Mouse (Mus musculus): ENCODE results near the gene Lrrc4. TPM values are rescaled to one million over a fixed set of nuclear protein-coding genes. Genes with fewer than 3 reads are reported as not detected.

The Lrrc4 gene
- polyA plus RNA-seq, 1 experiment, result 0.11 TPM

DNA sequence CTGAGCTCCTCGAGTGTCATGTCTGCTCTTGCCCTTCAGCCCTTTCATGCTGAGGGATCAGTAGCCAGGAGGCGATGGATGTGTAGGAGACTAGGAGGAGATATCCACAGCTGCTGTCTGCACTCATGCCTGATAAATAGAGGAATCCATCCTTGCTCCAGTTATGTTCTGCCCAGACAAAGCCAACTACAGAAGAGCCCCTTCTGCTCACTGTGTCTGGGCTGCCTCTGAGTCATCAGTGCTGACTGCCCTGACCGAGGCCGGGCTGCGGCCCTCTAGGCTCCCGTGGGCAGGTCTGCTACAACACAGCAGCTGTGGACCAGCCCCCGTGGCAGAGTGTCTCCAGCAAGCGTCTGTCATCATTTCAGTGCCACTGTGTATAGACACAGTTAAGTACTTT, 30.8 kb upstream of the Lrrc4 start:
- H3K4me3 ChIP-seq (ENCODE audit: low read depth, low read length), result no peak overlapping the region
- no peak overlapping the region for H3K27ac ChIP-seq (ENCODE audit: insufficient read depth, low read depth, low read length)
- WGBS, result 76% methylated on average over 8 of the region's 8 CpGs
- no peaks in the 10 kb centered on the region for H3K27me3 ChIP-seq (ENCODE audit: control insufficient read depth, insufficient read depth, low read length)
- H3K36me3 ChIP-seq (ENCODE audit: control insufficient read depth, insufficient read depth, low read length), result no peaks in the 10 kb centered on the region
- H3K4me1 ChIP-seq (ENCODE audit: control insufficient read depth, insufficient read depth, insufficient read length, low read length), result peaks cover 13% of the 10 kb centered on the region; the same call in 1 of the 2 replicates
- no peak for TF ChIP-seq CTCF (IDR thresholded peaks at IDR 0.05; ENCODE audit: extremely low read depth, insufficient read length, insufficient replicate concordance, low read depth, low read length)
- no peak for TF ChIP-seq POLR2A (IDR thresholded peaks at IDR 0.05; ENCODE audit: low read depth, low read length)

DNA sequence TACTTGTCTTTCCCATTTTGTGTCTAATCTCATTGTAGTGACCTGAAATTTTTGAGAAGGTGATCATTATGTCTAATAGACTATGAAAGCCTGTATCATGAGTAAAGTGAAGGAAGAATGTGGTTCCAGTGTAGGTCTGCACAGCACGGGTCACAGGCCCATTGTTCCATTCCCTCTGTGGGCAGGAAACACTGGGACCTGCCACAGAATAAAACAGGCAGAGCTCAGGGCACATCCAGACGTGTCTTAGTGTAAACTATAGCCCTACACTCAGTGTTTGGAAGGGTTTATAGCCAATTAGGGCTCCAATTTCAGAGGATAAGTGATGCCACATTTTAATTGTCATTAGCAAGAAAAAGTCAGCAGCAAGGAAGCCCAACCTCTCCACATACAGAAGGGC, 29.4 kb upstream of the Lrrc4 start:
- H3K4me1 ChIP-seq (ENCODE audit: control insufficient read depth, insufficient read depth, insufficient read length, low read length), result peaks cover 2% of the 10 kb centered on the region; the same call in 1 of the 2 replicates
- no peak for TF ChIP-seq CTCF (IDR thresholded peaks at IDR 0.05; ENCODE audit: extremely low read depth, insufficient read length, insufficient replicate concordance, low read depth, low read length)
- TF ChIP-seq POLR2A (IDR thresholded peaks at IDR 0.05; ENCODE audit: low read depth, low read length), result no peak
- H3K27ac ChIP-seq (ENCODE audit: insufficient read depth, low read depth, low read length), result no peak overlapping the region
- no peaks in the 10 kb centered on the region for H3K36me3 ChIP-seq (ENCODE audit: control insufficient read depth, insufficient read depth, low read length)
- H3K27me3 ChIP-seq (ENCODE audit: control insufficient read depth, insufficient read depth, low read length), result no peaks in the 10 kb centered on the region
- H3K4me3 ChIP-seq (ENCODE audit: low read depth, low read length), result no peak overlapping the region
- WGBS, result 80% methylated on average over 2 of the region's 2 CpGs

DNA sequence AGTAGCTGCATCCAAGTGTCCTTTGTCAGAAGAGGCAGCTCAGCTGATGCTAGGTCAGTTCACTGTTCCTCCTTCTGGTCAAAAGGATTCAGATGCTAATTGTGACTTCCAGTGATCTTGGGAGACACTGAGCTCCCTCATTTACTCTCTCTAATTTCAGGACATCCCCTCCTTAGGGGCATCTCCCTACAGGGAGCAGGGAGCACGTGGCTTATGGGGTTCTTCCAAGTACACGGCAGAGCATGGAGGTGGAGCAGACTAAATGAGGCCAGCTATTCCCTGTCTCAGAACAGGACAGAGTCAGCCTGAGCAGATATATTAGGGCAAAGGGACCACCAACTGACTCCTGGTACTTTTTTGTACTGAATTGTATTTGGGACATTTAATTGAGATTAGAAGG, 28.9 kb upstream of the Lrrc4 start:
- Histone ChIP-seq H3K27me3 (ENCODE audit: control insufficient read depth, insufficient read depth, low read length) (no peaks in the 10 kb centered on the region), H3K4me3 (ENCODE audit: low read depth, low read length) (no peak overlapping the region), H3K36me3 (ENCODE audit: control insufficient read depth, insufficient read depth, low read length) (no peaks in the 10 kb centered on the region), H3K4me1 (ENCODE audit: control insufficient read depth, insufficient read depth, insufficient read length, low read length) (peaks cover 1% of the 10 kb centered on the region), H3K27ac (ENCODE audit: insufficient read depth, low read depth, low read length) (no peak overlapping the region)
- TF ChIP-seq CTCF (IDR thresholded peaks at IDR 0.05; ENCODE audit: extremely low read depth, insufficient read length, insufficient replicate concordance, low read depth, low read length), result no peak
- no peak for TF ChIP-seq POLR2A (IDR thresholded peaks at IDR 0.05; ENCODE audit: low read depth, low read length)
- WGBS, result 88% methylated on average over 2 of the region's 2 CpGs

DNA sequence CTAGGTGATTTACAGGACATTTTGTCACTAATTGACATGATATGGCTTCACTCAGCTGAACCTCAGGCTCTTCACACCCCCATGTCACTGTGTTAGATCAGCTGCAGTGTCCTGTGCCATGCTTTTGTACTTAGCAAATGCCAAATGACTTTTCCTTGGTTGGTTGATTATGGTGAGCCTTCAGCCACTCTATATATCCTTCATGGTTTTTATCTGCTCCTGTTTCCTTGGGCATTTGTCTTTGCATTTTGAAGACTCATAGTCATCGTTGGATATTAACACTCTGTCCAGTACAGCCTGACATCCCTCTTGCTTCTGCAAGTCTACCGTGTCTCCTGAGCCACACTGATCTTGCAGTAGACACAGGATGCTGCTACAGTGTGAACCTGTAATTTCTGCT, 27.5 kb upstream of the Lrrc4 start:
- 88% methylated on average over 2 of the region's 2 CpGs for WGBS
- H3K4me3 ChIP-seq (ENCODE audit: low read depth, low read length), result no peak overlapping the region
- no peaks in the 10 kb centered on the region for H3K27me3 ChIP-seq (ENCODE audit: control insufficient read depth, insufficient read depth, low read length)
- TF ChIP-seq POLR2A (IDR thresholded peaks at IDR 0.05; ENCODE audit: low read depth, low read length) (no peak), CTCF (IDR thresholded peaks at IDR 0.05; ENCODE audit: extremely low read depth, insufficient read length, insufficient replicate concordance, low read depth, low read length) (no peak)
- H3K36me3 ChIP-seq (ENCODE audit: control insufficient read depth, insufficient read depth, low read length), result no peaks in the 10 kb centered on the region
- H3K4me1 ChIP-seq (ENCODE audit: control insufficient read depth, insufficient read depth, insufficient read length, low read length), result peaks cover 4% of the 10 kb centered on the region
- no peak overlapping the region for H3K27ac ChIP-seq (ENCODE audit: insufficient read depth, low read depth, low read length)

DNA sequence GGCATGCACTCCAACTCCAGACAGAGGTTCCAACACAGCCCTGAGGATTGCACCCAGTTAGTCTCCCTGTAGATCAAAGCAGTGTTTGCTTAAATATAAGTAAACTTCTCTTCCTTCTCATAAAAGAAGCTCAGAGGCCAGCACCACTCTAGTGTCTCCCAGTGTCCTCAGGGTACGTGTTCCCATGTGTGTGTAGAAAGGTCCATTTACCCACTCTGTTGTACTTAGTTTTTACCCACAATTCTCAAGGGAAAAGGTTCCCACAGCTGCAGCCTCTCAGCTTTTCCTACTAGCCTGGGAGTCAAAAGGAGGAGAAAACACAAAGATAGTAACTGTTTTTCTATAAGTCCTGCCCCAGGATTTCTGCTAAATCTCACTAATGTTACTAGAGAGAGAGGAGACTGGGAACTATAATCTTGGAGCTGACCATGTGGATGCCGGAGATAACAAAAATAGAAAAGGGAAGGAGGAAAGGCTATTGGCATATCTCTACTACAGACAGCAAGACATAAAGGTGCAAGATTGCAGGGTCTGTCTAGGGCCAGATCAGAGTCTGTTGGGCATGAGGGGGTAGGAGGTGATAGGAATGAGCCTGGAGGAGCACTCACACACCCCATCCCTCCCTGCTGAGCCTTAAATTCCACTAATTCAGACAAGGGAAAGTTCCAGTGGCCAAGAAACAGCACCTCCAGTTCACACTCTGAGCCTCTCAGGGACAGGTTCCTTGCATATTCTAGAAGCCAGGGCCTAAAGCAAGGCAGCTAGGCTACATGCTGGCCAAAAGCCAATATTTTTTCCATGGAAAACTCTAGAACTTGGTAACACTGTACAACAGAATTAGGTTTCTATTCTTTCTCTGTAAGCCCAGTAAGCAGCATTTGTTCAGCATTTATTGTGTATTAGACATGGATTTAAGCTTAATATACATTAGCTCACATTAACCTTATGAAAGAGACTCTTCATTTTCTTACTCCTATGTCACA, 25.9 kb upstream of the Lrrc4 start:
- H3K27me3 ChIP-seq (ENCODE audit: control insufficient read depth, insufficient read depth, low read length), result no peaks in the 10 kb centered on the region
- peaks cover 4% of the 10 kb centered on the region for H3K4me1 ChIP-seq (ENCODE audit: control insufficient read depth, insufficient read depth, insufficient read length, low read length)
- no peak overlapping the region for H3K4me3 ChIP-seq (ENCODE audit: low read depth, low read length)
- 73% methylated on average over 2 of the region's 2 CpGs for WGBS
- TF ChIP-seq CTCF (IDR thresholded peaks at IDR 0.05; ENCODE audit: extremely low read depth, insufficient read length, insufficient replicate concordance, low read depth, low read length) (no peak), POLR2A (IDR thresholded peaks at IDR 0.05; ENCODE audit: low read depth, low read length) (no peak)
- H3K27ac ChIP-seq (ENCODE audit: insufficient read depth, low read depth, low read length), result no peak overlapping the region
- H3K36me3 ChIP-seq (ENCODE audit: control insufficient read depth, insufficient read depth, low read length), result no peaks in the 10 kb centered on the region; the same call in 1 of the 2 replicates

DNA sequence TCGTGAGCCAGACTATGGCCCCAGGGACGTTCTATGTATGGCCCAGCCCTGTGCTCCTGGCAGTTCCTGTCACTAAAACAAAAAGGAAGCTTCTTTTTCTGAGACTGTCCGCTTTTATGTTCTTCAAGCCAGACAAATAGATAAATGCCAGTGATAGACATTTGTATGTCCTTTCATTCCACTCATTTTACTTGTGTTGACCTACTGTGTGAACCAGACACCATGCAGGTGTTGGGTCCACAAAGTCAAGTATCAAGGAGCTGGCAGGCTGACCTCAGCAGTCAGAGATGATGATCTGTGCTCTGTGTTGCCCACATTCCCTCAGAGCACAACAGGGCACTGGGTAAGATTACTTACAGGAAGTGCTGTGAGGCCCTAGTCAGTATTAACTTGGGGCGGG, 25.2 kb upstream of the Lrrc4 start:
- WGBS, result 77% methylated on average over 4 of the region's 4 CpGs
- H3K4me3 ChIP-seq (ENCODE audit: low read depth, low read length), result no peak overlapping the region
- H3K4me1 ChIP-seq (ENCODE audit: control insufficient read depth, insufficient read depth, insufficient read length, low read length), result peaks cover 4% of the 10 kb centered on the region
- TF ChIP-seq POLR2A (IDR thresholded peaks at IDR 0.05; ENCODE audit: low read depth, low read length), result no peak
- no peak for TF ChIP-seq CTCF (IDR thresholded peaks at IDR 0.05; ENCODE audit: extremely low read depth, insufficient read length, insufficient replicate concordance, low read depth, low read length)
- H3K36me3 ChIP-seq (ENCODE audit: control insufficient read depth, insufficient read depth, low read length), result no peaks in the 10 kb centered on the region; the same call in 1 of the 2 replicates
- H3K27ac ChIP-seq (ENCODE audit: insufficient read depth, low read depth, low read length), result no peak overlapping the region
- no peaks in the 10 kb centered on the region for H3K27me3 ChIP-seq (ENCODE audit: control insufficient read depth, insufficient read depth, low read length)

DNA sequence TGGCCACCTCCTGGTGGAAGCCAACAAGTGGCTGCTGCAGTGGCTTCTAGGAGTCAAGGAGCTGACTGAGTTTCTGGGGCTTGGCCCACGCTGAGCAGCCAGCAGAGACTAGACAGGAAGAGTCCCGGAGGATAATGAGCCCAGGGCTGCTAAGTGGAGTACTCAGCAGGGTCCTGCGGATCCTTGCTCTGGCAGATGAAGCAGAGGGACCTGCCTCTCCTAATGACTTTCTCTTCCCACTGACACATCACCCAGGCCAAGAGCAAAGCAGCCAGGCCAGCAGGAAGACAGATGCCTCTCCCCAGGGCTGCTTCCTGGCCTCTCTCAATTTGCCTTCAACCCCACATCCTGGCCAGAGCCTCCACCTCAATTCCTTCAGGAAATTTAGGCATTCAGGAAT, 23.9 kb upstream of the Lrrc4 start:
- Histone ChIP-seq H3K27me3 (ENCODE audit: control insufficient read depth, insufficient read depth, low read length) (no peaks in the 10 kb centered on the region), H3K4me1 (ENCODE audit: control insufficient read depth, insufficient read depth, insufficient read length, low read length) (peaks cover 4% of the 10 kb centered on the region), H3K36me3 (ENCODE audit: control insufficient read depth, insufficient read depth, low read length) (no peaks in the 10 kb centered on the region; the same call in 1 of the 2 replicates), H3K4me3 (ENCODE audit: low read depth, low read length) (no peak overlapping the region), H3K27ac (ENCODE audit: insufficient read depth, low read depth, low read length) (no peak overlapping the region)
- WGBS, result 79% methylated on average over 3 of the region's 3 CpGs
- TF ChIP-seq CTCF (IDR thresholded peaks at IDR 0.05; ENCODE audit: extremely low read depth, insufficient read length, insufficient replicate concordance, low read depth, low read length) (no peak), POLR2A (IDR thresholded peaks at IDR 0.05; ENCODE audit: low read depth, low read length) (no peak)

All from small intestine, adult 2 months (tissue).